Mouse (Mus musculus) ES-E14 (cell line): Measurements from ENCODE around the gene Fgd2. TPM values are rescaled to one million over a fixed set of nuclear protein-coding genes. Genes with fewer than 3 reads are reported as not detected.
A peak's percentile ranks its signal among the peaks of the same experiment; 100 is the strongest.

Experiments used
- DNase-seq: peaks from one replicate; pipeline ENCODE4 v3.0.0-alpha.2; 2013; ENCODE audit warnings: low read depth, low spot score
- H3K27ac ChIP-seq: 2 replicates; pipeline ENCODE4 v1.5.1; 2012; ENCODE audit warnings: low read depth, mild to moderate bottlenecking, low read length, moderate library complexity, mixed read lengths; ENCODE audit not compliant: poor library complexity, insufficient read depth, severe bottlenecking
- H3K36me3 ChIP-seq: 2 replicates; pipeline ENCODE4 v1.6.1; 2012; ENCODE audit warnings: mild to moderate bottlenecking, low read length, moderate library complexity, mixed read lengths; ENCODE audit not compliant: control insufficient read depth, poor library complexity, insufficient read depth, severe bottlenecking
- H3K4me1 ChIP-seq, 2 experiments: fragments of 150-350 bp in 1 of 2; sonication (generic) in 1 of 2; 2 replicates each; pipeline ENCODE4 v1.6.1; 2012; ENCODE audit warnings: low read length in 2 of 2, mild to moderate bottlenecking in 1 of 2, mixed read lengths in 1 of 2; ENCODE audit not compliant: control insufficient read depth in 2 of 2, insufficient read depth in 2 of 2, poor library complexity in 1 of 2
- H3K4me3 ChIP-seq, 2 experiments: fragments of 150-350 bp in 1 of 2; sonication (generic) in 1 of 2; 2 replicates each; pipeline ENCODE4 v1.5.1; 2012; ENCODE audit warnings: low read length in 2 of 2, low read depth in 1 of 2, mild to moderate bottlenecking in 1 of 2, mixed read lengths in 1 of 2; ENCODE audit not compliant: insufficient read depth in 1 of 2, poor library complexity in 1 of 2, severe bottlenecking in 1 of 2
- H3K9ac ChIP-seq: 2 replicates; pipeline ENCODE4 v1.6.1; 2012; ENCODE audit warnings: low read depth, mild to moderate bottlenecking, low read length, mixed read lengths; ENCODE audit not compliant: poor library complexity, insufficient read depth, severe bottlenecking
- H3K9me3 ChIP-seq: fragments of 150-350 bp; sonication (generic); 2 replicates; pipeline ENCODE4 v1.6.1; 2012; ENCODE audit warnings: low read depth, mild to moderate bottlenecking, low read length; ENCODE audit not compliant: control insufficient read depth, insufficient read depth
- CHD2 ChIP-seq: IDR thresholded peaks from 2 replicates; pipeline ENCODE4 v1.6.1; 2014; ENCODE audit warnings: mild to moderate bottlenecking, low read depth, low read length, inconsistent platforms
- HCFC1 ChIP-seq: IDR thresholded peaks from 2 replicates; pipeline ENCODE4 v1.6.1; 2012; ENCODE audit warnings: low read length, inconsistent platforms, borderline replicate concordance; ENCODE audit not compliant: insufficient read depth
- MAFK ChIP-seq: IDR thresholded peaks from 2 replicates; pipeline ENCODE4 v1.6.1; 2014; ENCODE audit warnings: mild to moderate bottlenecking, low read depth, low read length, inconsistent platforms; ENCODE audit not compliant: insufficient read depth
- ZC3H11A ChIP-seq: IDR thresholded peaks from 2 replicates; pipeline ENCODE4 v1.6.1; 2012; ENCODE audit warnings: low read depth, mild to moderate bottlenecking, inconsistent platforms, low read length, borderline replicate concordance
- ZNF384 ChIP-seq: IDR thresholded peaks from 2 replicates; pipeline ENCODE4 v1.6.1; 2012; ENCODE audit warnings: low read depth, low read length, inconsistent platforms
- in situ Hi-C, 2 experiments: fragments of 600-800 bp; cut with MboI; formaldehyde crosslinking; loops; one replicate each; pipeline ENCODE4 v1.15.1; 2025; ENCODE audit warnings: low sequenced_read_pairs in 2 of 2, inconsistent platforms in 1 of 2; ENCODE audit not compliant: unreplicated experiment in 2 of 2
- total RNA-seq: library from RNA; depleted of rRNA; stranded (reverse); fragments of 300-350 nt; gene quantifications from 2 replicates; pipeline ENCODE4 v1.2.3, GENCODE M21; 2012

The Fgd2 gene
- total RNA-seq, 1 experiment: 1.9 TPM

GRCm38 (mm10) chr17:29409800-29410343 is 49.2 kb downstream of the Fgd2 start:
- Histone ChIP-seq H3K9ac (no peak overlapping the region), H3K27ac (no peak overlapping the region), H3K9me3 (no peaks in the 10 kb centered on the region), H3K36me3 (no peaks in the 10 kb centered on the region), H3K4me1 (peaks cover 0 to 8% of the 10 kb centered on the region in 2 experiments; a peak in 2 of 4 replicates), H3K4me3 (no peak overlapping the region)
- TF ChIP-seq ZC3H11A: no peak
- TF ChIP-seq MAFK: no peak
- no peak for TF ChIP-seq CHD2
- TF ChIP-seq HCFC1: no peak
- TF ChIP-seq ZNF384: no peak
- in situ Hi-C loops: no loop called here
- no peak for DNase-seq

DNA sequence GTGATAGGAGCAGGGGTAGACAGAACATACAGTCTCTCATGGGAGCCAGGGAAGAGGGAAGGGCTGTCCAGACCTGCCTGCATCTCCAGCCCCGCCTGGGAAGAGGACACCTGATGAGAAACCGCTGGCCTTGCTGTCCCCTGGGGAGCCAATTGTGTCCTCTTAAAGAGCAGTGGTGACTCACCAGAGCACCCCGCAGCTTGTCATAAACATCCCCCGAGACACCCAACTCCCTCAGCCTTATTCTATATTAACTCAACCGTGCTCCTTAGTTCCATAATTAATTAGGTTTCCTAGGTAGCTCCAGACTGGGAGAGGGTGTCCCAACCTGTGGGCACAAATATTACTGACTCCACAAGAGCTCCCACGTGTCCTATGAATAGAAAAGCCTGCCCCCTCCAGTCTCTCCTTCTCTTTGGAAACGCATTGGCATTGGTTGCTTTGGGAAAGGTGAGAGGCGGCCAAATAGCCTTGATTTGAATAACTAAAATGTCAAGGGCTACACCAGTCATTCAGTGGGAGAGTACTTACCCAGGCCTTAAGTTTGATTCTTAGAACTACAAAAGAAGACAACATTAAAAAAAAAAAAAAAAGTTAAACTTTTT is 51.2 kb downstream of the Fgd2 start:
- Histone ChIP-seq H3K9me3 (no peaks in the 10 kb centered on the region), H3K4me1 (peaks cover 2 to 9% of the 10 kb centered on the region in 2 experiments; a peak in 1 of 4 replicates), H3K36me3 (no peaks in the 10 kb centered on the region), H3K4me3 (no peak overlapping the region), H3K27ac (no peak overlapping the region), H3K9ac (no peak overlapping the region)
- no peak for TF ChIP-seq MAFK
- no peak for TF ChIP-seq ZNF384
- TF ChIP-seq HCFC1: no peak
- TF ChIP-seq CHD2: no peak
- no peak for TF ChIP-seq ZC3H11A
- in situ Hi-C loops: no loop called here
- no peak for DNase-seq

DNA sequence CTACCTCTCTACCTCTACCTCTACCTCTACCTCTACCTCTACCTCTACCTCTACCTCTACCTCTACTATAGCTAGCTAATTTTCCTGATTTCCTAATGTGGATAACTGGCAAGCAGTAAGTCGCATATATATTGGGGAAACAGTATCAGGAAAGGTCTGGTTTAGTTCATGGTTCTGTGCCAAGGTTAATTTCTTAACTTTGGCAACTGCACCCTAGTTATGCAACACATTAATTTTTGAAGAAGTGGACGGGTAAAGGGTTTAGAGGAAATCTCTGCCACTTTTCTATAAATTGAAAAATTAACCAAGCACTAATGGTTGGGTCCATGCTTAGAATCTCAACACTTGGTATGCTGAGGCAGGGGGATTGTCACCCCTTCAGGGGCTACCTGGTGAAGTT is 53.9 kb downstream of the Fgd2 start:
- Histone ChIP-seq H3K9ac (no peak overlapping the region), H3K4me1 (peaks cover 2 to 20% of the 10 kb centered on the region in 2 experiments; a peak in 2 of 4 replicates), H3K36me3 (no peaks in the 10 kb centered on the region), H3K9me3 (no peaks in the 10 kb centered on the region), H3K4me3 (no peak overlapping the region), H3K27ac (no peak overlapping the region)
- DNase-seq: no peak
- TF ChIP-seq ZC3H11A (no peak), HCFC1 (no peak), ZNF384 (no peak), CHD2 (no peak), MAFK (no peak)
- in situ Hi-C loops: no loop called here

- in situ Hi-C loops: no loop called here
- H3K4me1 ChIP-seq: peaks cover 4 to 25% of the 10 kb centered on the region in 2 experiments; a peak in 2 of 4 replicates
- no peak for DNase-seq
Observed at GRCm38 (mm10) chr17:29415761-29416662, 55.3 kb downstream of the Fgd2 start.

More at GRCm38 (mm10) chr17:29415761-29416662, 55.3 kb downstream of the Fgd2 start:
- Histone ChIP-seq H3K4me3 (peak overlapping the region; percentile 48 to 54), H3K36me3 (no peaks in the 10 kb centered on the region), H3K9me3 (no peaks in the 10 kb centered on the region), H3K27ac (no peak overlapping the region), H3K9ac (peak overlapping the region; percentile 16)
- no peak for TF ChIP-seq ZC3H11A
